Mouse (Mus musculus) heart, embryonic 10.5 days (tissue): ENCODE results near the gene Tada2a. TPM values are rescaled to one million over a fixed set of nuclear protein-coding genes. Genes with fewer than 3 reads are reported as not detected.

Source experiments
- DNase-seq: peaks from one replicate; pipeline ENCODE4 v3.0.0-alpha.2; 2017; ENCODE audit warnings: low spot score
- H3K27ac ChIP-seq: fragments of 300-500 bp; sonication (generic); 2 replicates; pipeline ENCODE4 v1.5.1; 2016; ENCODE audit warnings: mild to moderate bottlenecking
- H3K27me3 ChIP-seq: fragments of 300-500 bp; sonication (generic); 2 replicates; pipeline ENCODE4 v1.6.1; 2016; ENCODE audit warnings: mild to moderate bottlenecking; ENCODE audit not compliant: poor library complexity, insufficient read depth, severe bottlenecking
- H3K36me3 ChIP-seq: fragments of 300-500 bp; sonication (generic); 2 replicates; pipeline ENCODE4 v1.6.1; 2016; ENCODE audit warnings: mild to moderate bottlenecking, moderate library complexity
- H3K4me1 ChIP-seq: fragments of 300-500 bp; sonication (generic); 2 replicates; pipeline ENCODE4 v1.6.1; 2016; ENCODE audit warnings: mild to moderate bottlenecking
- H3K4me3 ChIP-seq: fragments of 300-500 bp; sonication (generic); 2 replicates; pipeline ENCODE4 v1.5.1; 2016; ENCODE audit warnings: mild to moderate bottlenecking, moderate library complexity
- H3K9me3 ChIP-seq: fragments of 300-500 bp; sonication (generic); 2 replicates; pipeline ENCODE4 v1.6.1; 2016; ENCODE audit warnings: mild to moderate bottlenecking, moderate library complexity
- whole genome bisulfite sequencing: fragments of 180-500 bp; shearing (Covaris S2); methylation state at CpG from one replicate; pipeline ENCODE4 v1.1.7; 2016; 5-methylcytosine and 5-hydroxymethylcytosine counted together
- polyA plus RNA-seq: library from polyadenylated mRNA; unstranded; fragments of >200 nt; fragmentation: Nextera tagmentation; extraction: Ambion mirVana; gene quantifications from 2 replicates; pipeline ENCODE4 v1.2.1, GENCODE M21; 2016

Gene Tada2a
- polyA plus RNA-seq, 1 experiment from 2014 or later, result 31.4 TPM

DNA sequence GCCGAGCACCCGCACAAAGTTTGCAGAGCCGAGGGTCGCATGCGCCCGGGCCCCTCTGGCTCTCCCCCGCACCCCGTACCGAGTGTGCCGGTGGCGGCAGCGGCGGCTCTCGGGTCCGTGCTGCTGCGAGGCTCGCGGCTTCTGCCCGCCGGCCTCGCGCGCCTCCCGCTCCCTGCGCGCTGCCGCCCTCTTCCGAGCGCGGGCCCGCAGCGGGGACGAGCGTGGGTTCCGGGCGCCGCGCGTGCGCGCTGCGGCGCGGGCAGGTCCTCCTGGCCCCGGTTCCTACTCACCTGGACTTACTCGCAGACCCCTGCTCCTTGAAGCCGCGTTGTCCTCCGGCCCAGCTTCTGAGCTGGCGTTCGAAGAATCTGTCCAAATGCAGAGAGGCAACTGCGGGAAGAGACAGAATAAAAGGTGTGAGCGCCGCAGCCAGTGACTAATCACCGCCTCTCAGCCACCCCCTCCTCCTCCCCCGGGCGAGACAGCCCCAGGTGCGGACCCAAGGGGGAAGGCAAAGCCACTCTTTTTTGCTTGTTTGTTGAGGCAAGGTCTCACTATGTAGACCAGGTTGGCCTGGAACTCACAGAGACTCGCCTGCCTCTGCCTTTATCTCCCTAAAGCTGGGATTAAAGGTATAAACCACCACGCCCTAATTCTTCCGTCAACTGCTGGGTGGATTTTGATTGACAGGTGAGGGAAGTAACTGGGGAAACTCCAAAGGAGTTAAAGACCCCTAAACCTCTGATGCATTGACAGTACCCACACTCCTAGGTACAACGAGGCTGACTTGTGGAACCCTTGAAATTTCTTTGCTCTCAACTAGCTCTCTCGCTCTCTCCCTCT, 61.0 kb downstream of the Tada2a start:
- peaks cover 44% of the 10 kb centered on the region for H3K4me1 ChIP-seq
- H3K27ac ChIP-seq, result peak overlapping the region; percentile 82
- H3K36me3 ChIP-seq, result no peaks in the 10 kb centered on the region
- DNase-seq, result no peak
- peaks cover 46% of the 10 kb centered on the region for H3K27me3 ChIP-seq
- 1% methylated on average over 63 of the region's 63 CpGs for WGBS
- H3K4me3 ChIP-seq, result peak overlapping the region; percentile 79
- no peaks in the 10 kb centered on the region for H3K9me3 ChIP-seq

- DNase-seq, result no peak
- peak overlapping the region; percentile 82 for H3K27ac ChIP-seq
- WGBS, result 6% methylated on average over 21 of the region's 21 CpGs
These were observed 61.6 kb downstream of the Tada2a start for GRCm38 (mm10) chr11:84067720-84068190.

GRCm38 (mm10) chr11:84066927-84067645, 62.3 kb downstream of the Tada2a start:
- 9% methylated on average over 18 of the region's 18 CpGs for WGBS
- no peaks in the 10 kb centered on the region for H3K36me3 ChIP-seq
- H3K4me3 ChIP-seq, result peak overlapping the region; percentile 79
- DNase-seq, result no peak
- peaks cover 46% of the 10 kb centered on the region for H3K27me3 ChIP-seq
- peaks cover 47% of the 10 kb centered on the region for H3K4me1 ChIP-seq
- no peaks in the 10 kb centered on the region for H3K9me3 ChIP-seq
- no peak overlapping the region for H3K27ac ChIP-seq

More at GRCm38 (mm10) chr11:84067720-84068190, 61.6 kb downstream of the Tada2a start:
- Histone ChIP-seq H3K36me3 (no peaks in the 10 kb centered on the region), H3K4me1 (peaks cover 42% of the 10 kb centered on the region), H3K4me3 (peak overlapping the region; percentile 79), H3K9me3 (no peaks in the 10 kb centered on the region), H3K27me3 (peaks cover 46% of the 10 kb centered on the region)

GRCm38 (mm10) chr11:84066071-84066481, 63.3 kb downstream of the Tada2a start:
- H3K4me3 ChIP-seq, result no peak overlapping the region

GRCm38 (mm10) chr11:84063631-84064209, 65.7 kb downstream of the Tada2a start:
- 78% methylated on average over 3 of the region's 3 CpGs for WGBS
- DNase-seq, result no peak
- Histone ChIP-seq H3K9me3 (no peaks in the 10 kb centered on the region), H3K36me3 (no peaks in the 10 kb centered on the region), H3K4me3 (no peak overlapping the region), H3K27ac (no peak overlapping the region), H3K4me1 (peaks cover 43% of the 10 kb centered on the region), H3K27me3 (peaks cover 33% of the 10 kb centered on the region)

More at GRCm38 (mm10) chr11:84066071-84066481, 63.3 kb downstream of the Tada2a start:
- H3K36me3 ChIP-seq, result no peaks in the 10 kb centered on the region
- H3K27ac ChIP-seq, result no peak overlapping the region
- no peaks in the 10 kb centered on the region for H3K9me3 ChIP-seq
- H3K27me3 ChIP-seq, result peaks cover 53% of the 10 kb centered on the region
- 8% methylated on average over 11 of the region's 11 CpGs for whole genome bisulfite sequencing
- no peak for DNase-seq
- H3K4me1 ChIP-seq, result peaks cover 47% of the 10 kb centered on the region

- 24% methylated on average over 2 of the region's 2 CpGs for WGBS
- Histone ChIP-seq H3K4me3 (no peak overlapping the region), H3K9me3 (no peaks in the 10 kb centered on the region), H3K36me3 (no peaks in the 10 kb centered on the region), H3K27me3 (peaks cover 26% of the 10 kb centered on the region; the same call in 1 of the 2 replicates), H3K27ac (no peak overlapping the region), H3K4me1 (peaks cover 35% of the 10 kb centered on the region)
- DNase-seq, result peak; percentile 81
These were observed 66.6 kb downstream of the Tada2a start for GRCm38 (mm10) chr11:84062805-84063204.

- 66% methylated on average over 2 of the region's 2 CpGs for WGBS
- Histone ChIP-seq H3K27ac (no peak overlapping the region), H3K27me3 (peaks cover 21% of the 10 kb centered on the region; the same call in 1 of the 2 replicates), H3K4me1 (peaks cover 28% of the 10 kb centered on the region), H3K4me3 (no peak overlapping the region), H3K9me3 (no peaks in the 10 kb centered on the region), H3K36me3 (no peaks in the 10 kb centered on the region)
- DNase-seq, result no peak
These were observed 67.5 kb downstream of the Tada2a start for GRCm38 (mm10) chr11:84061881-84062280.

DNA sequence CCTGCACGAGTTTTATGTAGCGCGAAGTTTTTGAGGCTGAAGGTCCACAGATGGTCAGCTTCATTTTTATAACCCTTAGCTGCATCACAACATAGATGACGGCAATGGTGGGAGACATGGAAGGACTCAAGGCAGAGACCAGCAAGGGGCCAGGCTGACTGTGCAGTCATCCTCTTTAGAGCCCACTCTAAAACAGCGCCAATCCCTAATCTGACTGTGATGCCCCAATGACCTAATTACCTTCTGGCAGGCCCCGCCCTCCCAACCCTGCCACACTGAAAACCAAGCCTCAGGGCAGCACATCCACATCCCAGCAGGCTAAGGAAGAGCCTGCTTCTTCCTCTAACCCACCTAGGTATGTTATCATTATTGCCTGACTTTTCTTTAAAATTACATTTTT, 68.8 kb downstream of the Tada2a start:
- peaks cover 9% of the 10 kb centered on the region; the same call in 1 of the 2 replicates for H3K27me3 ChIP-seq
- H3K4me3 ChIP-seq, result no peak overlapping the region
- WGBS, result 82% methylated on average over 6 of the region's 6 CpGs

GRCm38 (mm10) chr11:84059784-84060183, 69.6 kb downstream of the Tada2a start:
- no peak overlapping the region for H3K4me3 ChIP-seq
- 0 out of 2 replicates have a peak, but pooled peaks cover 3% of the 10 kb centered on the region for H3K36me3 ChIP-seq
- DNase-seq, result no peak
- H3K9me3 ChIP-seq, result no peaks in the 10 kb centered on the region
- no peak overlapping the region for H3K27ac ChIP-seq
- WGBS, result 87% methylated on average over 2 of the region's 2 CpGs
- peaks cover 15% of the 10 kb centered on the region; the same call in 1 of the 2 replicates for H3K4me1 ChIP-seq
- H3K27me3 ChIP-seq, result peaks cover 7% of the 10 kb centered on the region; the same call in 1 of the 2 replicates

More for the DNA sequence above, 68.8 kb downstream of the Tada2a start:
- 0 out of 2 replicates have a peak, but pooled peaks cover under 1% of the 10 kb centered on the region for H3K36me3 ChIP-seq
- DNase-seq, result no peak
- no peaks in the 10 kb centered on the region for H3K9me3 ChIP-seq
- H3K27ac ChIP-seq, result no peak overlapping the region
- H3K4me1 ChIP-seq, result peaks cover 15% of the 10 kb centered on the region; the same call in 1 of the 2 replicates

DNA sequence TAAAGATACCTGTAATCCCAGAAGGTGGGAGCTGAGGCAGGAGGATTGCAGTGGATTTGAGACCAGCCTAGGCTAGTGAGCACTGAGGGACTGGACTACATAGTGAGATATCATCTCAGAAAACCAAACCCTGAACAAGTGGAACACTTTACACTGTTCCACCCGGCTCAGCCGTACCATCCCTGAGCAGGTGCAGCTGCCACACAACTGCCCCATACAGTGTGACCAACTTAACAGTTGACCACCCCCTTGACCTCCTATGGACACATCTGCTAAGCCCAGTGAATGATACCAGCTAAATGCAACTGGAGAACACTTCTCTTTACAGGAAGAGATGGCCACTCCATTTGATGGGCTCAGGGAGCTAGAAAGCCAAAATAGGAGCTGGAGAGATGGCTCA, 72.0 kb downstream of the Tada2a start:
- WGBS, result 86% methylated on average over 2 of the region's 2 CpGs
- Histone ChIP-seq H3K9me3 (no peaks in the 10 kb centered on the region), H3K27me3 (peaks cover 7% of the 10 kb centered on the region; the same call in 1 of the 2 replicates), H3K4me1 (peaks cover 7% of the 10 kb centered on the region; the same call in 1 of the 2 replicates), H3K36me3 (0 out of 2 replicates have a peak, but pooled peaks cover 3% of the 10 kb centered on the region), H3K27ac (no peak overlapping the region), H3K4me3 (no peak overlapping the region)
- DNase-seq, result no peak

DNA sequence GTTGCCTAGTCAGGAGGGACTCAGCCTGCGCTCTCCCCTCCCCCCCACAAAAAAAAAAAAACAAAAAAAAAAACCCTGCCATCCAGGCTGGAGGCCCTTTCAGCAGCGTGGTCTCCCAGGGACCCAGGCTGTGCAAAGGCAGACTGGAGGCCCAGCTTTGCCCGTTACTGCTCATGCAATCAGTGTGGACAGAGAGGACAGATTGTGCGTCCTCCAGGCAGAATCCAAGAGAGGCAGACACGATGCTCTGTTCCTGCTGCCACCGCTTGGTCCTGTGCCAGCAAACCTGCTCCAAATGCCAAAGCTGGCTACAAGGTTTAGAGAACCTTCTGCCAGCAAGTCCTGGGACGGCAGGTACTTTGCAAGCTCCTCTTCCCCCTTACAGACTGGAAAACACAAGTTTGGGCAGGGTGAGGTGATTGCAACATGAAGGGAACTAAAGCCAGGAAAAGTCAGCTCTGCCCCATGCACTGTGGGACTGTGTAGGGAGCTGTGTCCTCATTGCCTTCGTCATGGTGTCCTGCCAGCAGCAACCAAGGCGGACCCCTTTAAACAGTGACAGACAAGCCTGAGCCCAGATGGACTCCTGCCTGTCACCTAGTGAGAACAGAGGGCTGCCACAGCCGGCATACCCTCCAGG, 75.8 kb downstream of the Tada2a start:
- Histone ChIP-seq H3K36me3 (0 out of 2 replicates have a peak, but pooled peaks cover 3% of the 10 kb centered on the region), H3K4me1 (peaks cover 6% of the 10 kb centered on the region; the same call in 1 of the 2 replicates), H3K9me3 (no peaks in the 10 kb centered on the region), H3K4me3 (no peak overlapping the region), H3K27ac (no peak overlapping the region), H3K27me3 (no peaks in the 10 kb centered on the region)
- DNase-seq, result no peak
- 66% methylated on average over 10 of the region's 10 CpGs for WGBS

DNA sequence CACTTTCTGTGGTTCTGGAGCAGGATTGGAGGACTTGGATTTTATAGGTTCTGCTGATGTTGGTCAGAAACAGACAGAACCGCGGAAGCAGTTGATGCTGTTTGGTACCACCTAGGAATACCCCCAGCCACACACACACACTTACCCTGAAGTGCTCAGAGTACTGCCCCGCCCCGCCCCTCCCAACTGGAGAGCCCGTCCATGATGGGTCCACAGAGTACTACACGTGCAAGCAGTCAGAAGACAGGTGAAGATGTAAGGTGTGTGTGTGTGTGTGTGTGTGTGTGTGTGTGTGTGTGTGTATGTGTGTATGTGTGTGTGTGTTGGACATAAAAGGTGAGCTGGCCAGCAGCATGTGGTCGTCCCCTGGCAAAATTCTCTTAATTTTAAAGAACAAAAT, 76.3 kb downstream of the Tada2a start:
- Histone ChIP-seq H3K4me3 (no peak overlapping the region), H3K9me3 (no peaks in the 10 kb centered on the region), H3K27me3 (no peaks in the 10 kb centered on the region), H3K27ac (no peak overlapping the region), H3K36me3 (0 out of 2 replicates have a peak, but pooled peaks cover 3% of the 10 kb centered on the region), H3K4me1 (peaks cover 6% of the 10 kb centered on the region; the same call in 1 of the 2 replicates)
- DNase-seq, result no peak
- WGBS, result 74% methylated on average over 7 of the region's 7 CpGs
